Mouse (Mus musculus) cerebellum, adult 2 months (tissue): ENCODE measurements at regions not wholly inside any gene's neighbourhood (a gene's known extent, or its start where the extent isn't known, plus 50 kb on each side); places are given as distances from the start of the nearest gene placed in this dataset.

ENCODE experiments used
- DNase-seq, 2 experiments: peaks; one replicate each; pipeline ENCODE4 v3.0.0; 2021
- H3K27ac ChIP-seq: fragments of 200-500 bp; 2 replicates; pipeline ENCODE4 v1.5.1; 2012; ENCODE audit warnings: low read length, control low read depth, inconsistent platforms; ENCODE audit not compliant: insufficient read depth
- H3K27me3 ChIP-seq: fragments of 200-500 bp; 2 replicates; pipeline ENCODE4 v1.6.1; 2012; ENCODE audit warnings: inconsistent platforms, mild to moderate bottlenecking, low read length, moderate library complexity; ENCODE audit not compliant: control insufficient read depth, insufficient read depth
- H3K4me1 ChIP-seq: fragments of 200-500 bp; 2 replicates; pipeline ENCODE4 v1.6.1; 2011; ENCODE audit warnings: low read length; ENCODE audit not compliant: control insufficient read depth, insufficient read depth
- H3K4me3 ChIP-seq: fragments of 200-500 bp; replicated peaks from 2 replicates; pipeline ENCODE3; 2011; ENCODE audit warnings: mild to moderate bottlenecking, low read depth, low read length, control low read depth; ENCODE audit not compliant: insufficient read depth
- CTCF ChIP-seq: fragments of 200-500 bp; IDR thresholded peaks from 2 replicates; pipeline ENCODE4 v1.5.1; 2011; ENCODE audit warnings: low read depth, mild to moderate bottlenecking, control low read depth, low read length, moderate library complexity, borderline replicate concordance; ENCODE audit not compliant: insufficient read depth
- POLR2A ChIP-seq: fragments of 200-500 bp; IDR thresholded peaks from 2 replicates; pipeline ENCODE4 v1.6.1; 2011; ENCODE audit warnings: low read length, control low read depth, borderline replicate concordance; ENCODE audit not compliant: insufficient read depth
- WGBS: fragments of 180-500 bp; shearing (Covaris S2); methylation state at CpG from one replicate; pipeline ENCODE4 v1.1.7; 2018; 5-methylcytosine and 5-hydroxymethylcytosine counted together

DNA sequence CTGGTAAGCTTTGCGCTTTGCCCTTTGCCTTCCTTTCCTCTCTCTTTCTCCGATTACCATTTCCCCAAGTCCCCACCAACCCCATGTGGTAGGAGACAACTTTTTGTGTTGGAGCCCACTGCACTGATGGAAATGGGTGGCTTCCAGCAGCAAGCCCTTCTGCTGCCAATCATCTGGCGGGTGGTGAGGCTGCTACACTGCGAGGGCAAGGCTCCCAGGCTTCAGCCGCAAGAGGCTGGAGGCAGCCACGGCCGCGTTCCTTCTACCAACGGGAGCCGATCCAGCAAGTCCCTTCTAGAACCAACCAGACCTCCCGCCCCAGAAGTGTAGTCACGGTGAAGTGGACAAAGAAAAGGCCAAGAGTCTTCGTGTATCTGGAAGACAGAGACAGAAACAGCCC lies 107.1 kb upstream of the Tbca start:
- no peak for DNase-seq
- TF ChIP-seq CTCF, result no peak
- no peak for TF ChIP-seq POLR2A
- Histone ChIP-seq H3K4me1 (no peaks in the 10 kb centered on the region), H3K27me3 (no peaks in the 10 kb centered on the region; the same call in 1 of the 2 replicates), H3K27ac (no peak overlapping the region), H3K4me3 (no peak overlapping the region)
- 42% methylated on average over 13 of the region's 13 CpGs for WGBS

DNA sequence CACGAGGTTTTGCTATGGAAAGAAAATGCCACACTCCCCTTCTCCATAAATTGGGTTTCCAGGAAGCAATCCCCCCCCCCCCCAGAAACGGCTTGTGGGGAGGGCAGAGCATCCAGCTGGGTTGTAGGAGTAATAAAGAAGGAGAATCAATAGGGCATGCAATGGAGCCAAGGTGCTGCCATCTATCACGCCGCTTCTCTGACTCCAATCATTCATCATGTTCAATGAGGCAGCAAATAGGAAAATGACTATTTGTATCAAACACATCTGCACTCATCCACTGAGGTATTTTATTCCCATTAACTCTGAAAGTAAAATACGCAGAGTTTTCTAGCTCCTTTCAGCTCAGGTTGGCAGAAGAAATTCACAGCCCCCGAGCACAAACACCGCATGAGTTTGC lies 103.5 kb upstream of the Tbca start:
- 28% methylated on average over 7 of the region's 7 CpGs for WGBS

DNA sequence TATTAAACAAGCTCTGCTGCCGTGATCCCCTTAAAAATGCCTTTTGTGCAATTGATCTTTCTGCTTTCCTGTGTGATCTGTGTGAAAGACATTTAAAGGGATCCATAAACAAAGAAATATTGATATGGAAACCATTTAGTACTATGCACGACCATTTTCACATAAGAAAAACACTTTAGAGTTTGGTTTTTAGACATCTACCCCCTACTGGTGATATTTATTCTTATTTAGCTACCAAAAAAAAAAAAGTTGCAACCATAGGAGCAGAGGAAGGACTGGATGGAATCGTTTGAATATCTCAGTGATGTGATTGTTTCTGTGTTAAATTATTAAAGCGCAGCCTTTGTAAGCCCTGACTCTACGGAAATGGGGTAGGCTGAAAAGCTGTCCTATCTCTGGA lies 101.4 kb upstream of the Tbca start:
- WGBS, result 71% methylated on average over 5 of the region's 5 CpGs
- TF ChIP-seq CTCF (no peak), POLR2A (no peak)

More for the DNA sequence above, 103.5 kb upstream of the Tbca start:
- TF ChIP-seq POLR2A (no peak), CTCF (no peak)
- Histone ChIP-seq H3K27me3 (no peaks in the 10 kb centered on the region; the same call in 1 of the 2 replicates), H3K4me1 (no peaks in the 10 kb centered on the region), H3K27ac (no peak overlapping the region), H3K4me3 (no peak overlapping the region)
- DNase-seq, result no peak

GRCm38 (mm10) chr13:94706641-94707053 lies 82.1 kb upstream of the Tbca start:
- no peak overlapping the region for H3K4me3 ChIP-seq
- peaks cover 19% of the 10 kb centered on the region; the same call in 1 of the 2 replicates for H3K27me3 ChIP-seq
- no peak for DNase-seq
- H3K27ac ChIP-seq, result no peak overlapping the region
- no peak for TF ChIP-seq CTCF
- TF ChIP-seq POLR2A, result no peak
- peaks cover 5% of the 10 kb centered on the region for H3K4me1 ChIP-seq
- WGBS, result 4% methylated on average over 7 of the region's 7 CpGs

More for the DNA sequence above, 101.4 kb upstream of the Tbca start:
- Histone ChIP-seq H3K27me3 (no peaks in the 10 kb centered on the region), H3K4me3 (no peak overlapping the region), H3K4me1 (no peaks in the 10 kb centered on the region), H3K27ac (no peak overlapping the region)
- DNase-seq, result no peak

- Histone ChIP-seq H3K27ac (no peak overlapping the region), H3K4me3 (no peak overlapping the region), H3K4me1 (peaks cover 5% of the 10 kb centered on the region), H3K27me3 (peaks cover 19% of the 10 kb centered on the region; the same call in 1 of the 2 replicates)
- peak in 1 of 2 experiments; percentile 9 for DNase-seq
- no peak for TF ChIP-seq CTCF
- TF ChIP-seq POLR2A, result no peak
- WGBS, result 4% methylated on average over 32 of the region's 32 CpGs
These were observed 81.1 kb upstream of the Tbca start for GRCm38 (mm10) chr13:94707371-94708280.

DNA sequence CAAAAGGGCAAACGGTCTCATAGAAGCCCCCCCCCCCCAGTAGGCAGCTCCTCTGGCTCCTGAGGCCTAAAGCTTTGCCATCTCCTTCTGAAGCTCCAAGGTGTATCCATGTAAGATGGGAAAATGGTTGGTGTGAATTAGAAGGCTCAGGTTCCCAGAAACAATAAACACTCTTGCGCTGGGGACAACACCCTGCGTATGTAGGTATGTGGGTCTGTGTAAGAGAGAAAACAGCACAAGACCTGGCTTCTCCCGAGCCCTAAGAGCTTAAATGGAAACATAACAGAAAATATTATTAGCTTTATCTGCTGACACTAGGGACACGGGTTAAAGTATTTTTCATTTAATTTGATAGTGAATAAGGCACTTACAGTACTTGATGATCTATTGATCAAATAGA lies 79.9 kb upstream of the Tbca start:
- Histone ChIP-seq H3K27ac (no peak overlapping the region), H3K4me1 (no peaks in the 10 kb centered on the region; the same call in 1 of the 2 replicates), H3K4me3 (no peak overlapping the region), H3K27me3 (peaks cover 17% of the 10 kb centered on the region; the same call in 1 of the 2 replicates)
- WGBS, result 41% methylated on average over 5 of the region's 5 CpGs
- DNase-seq, result no peak
- TF ChIP-seq POLR2A (no peak), CTCF (no peak)

- Histone ChIP-seq H3K27me3 (peaks cover 16% of the 10 kb centered on the region; the same call in 1 of the 2 replicates), H3K4me3 (no peak overlapping the region), H3K27ac (no peak overlapping the region), H3K4me1 (no peaks in the 10 kb centered on the region; the same call in 1 of the 2 replicates)
- TF ChIP-seq CTCF (no peak), POLR2A (no peak)
- DNase-seq, result peak in 1 of 2 experiments; percentile 16
- WGBS, result 2% methylated on average over 50 of the region's 50 CpGs
These were observed 78.8 kb upstream of the Tbca start for GRCm38 (mm10) chr13:94709691-94710573.
